Mouse (Mus musculus) embryo, embryonic 9.5 days (tissue): ENCODE data around the gene Gabra3.
A peak's percentile ranks its signal among the peaks of the same experiment; 100 is the strongest.

Source experiments
- DNase-seq: peaks from one replicate; pipeline ENCODE4 v3.0.0-alpha.2; 2017; ENCODE audit errors: extremely low spot score

Gene Gabra3

DNA sequence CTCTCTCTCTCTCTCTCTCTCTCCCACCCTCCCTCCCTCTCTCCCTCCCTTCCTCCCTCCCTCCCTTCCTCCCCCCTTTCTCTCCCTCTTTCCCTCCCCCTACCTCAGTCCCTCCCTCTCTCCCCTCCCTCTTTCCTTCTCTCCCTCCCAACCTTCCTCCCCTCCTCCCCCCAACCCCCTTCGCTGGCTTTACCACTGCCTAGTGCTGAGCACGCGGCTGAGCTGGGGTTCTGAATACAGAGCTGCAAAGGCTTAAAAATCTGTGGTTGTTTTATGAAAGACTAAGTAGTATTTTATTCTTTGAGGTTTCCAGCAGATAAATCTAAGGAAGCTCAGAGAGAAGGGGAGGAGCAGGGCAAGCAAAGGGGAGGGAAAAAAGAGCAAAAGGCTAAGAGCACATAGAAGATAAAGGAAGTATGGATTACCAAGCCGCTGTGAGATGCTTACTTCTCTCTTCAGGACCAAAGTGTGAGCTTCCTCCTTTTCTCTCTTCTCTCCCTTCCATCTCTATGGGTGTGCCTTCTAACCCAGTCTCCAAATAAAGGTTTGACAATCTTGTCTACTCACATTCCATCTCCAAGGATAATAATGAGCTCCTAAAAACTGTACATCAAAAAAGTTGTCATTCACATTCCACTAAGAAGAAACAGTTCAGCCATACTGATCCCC lies at the start of gene Gabra3:
TSS of gene Gabra3 (minus strand) at position 619 of the 669 bp plus-strand sequence.
- DNase-seq, result peak; percentile 20

DNA sequence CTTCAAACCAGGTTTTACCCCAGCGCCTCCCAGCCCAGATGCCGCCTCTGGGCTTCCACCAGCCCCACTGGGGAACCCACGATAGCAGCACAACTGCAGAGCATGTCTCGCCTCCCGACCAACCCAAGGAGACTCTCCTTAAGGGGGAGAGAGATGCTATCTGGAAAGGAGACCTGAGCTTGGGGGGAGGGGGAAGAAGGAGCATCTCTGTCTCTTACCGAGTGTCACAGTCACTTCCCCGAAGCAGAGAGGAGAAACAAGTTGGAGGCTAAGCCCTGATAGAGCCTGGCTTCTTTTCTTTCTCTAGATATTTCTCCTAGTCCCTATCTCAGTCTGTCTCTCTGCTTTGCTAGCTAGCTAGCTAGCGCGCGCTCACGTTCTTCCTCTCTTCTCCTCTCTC lies 859 bp downstream of the Gabra3 start:
- DNase-seq, result peak; percentile 18

DNA sequence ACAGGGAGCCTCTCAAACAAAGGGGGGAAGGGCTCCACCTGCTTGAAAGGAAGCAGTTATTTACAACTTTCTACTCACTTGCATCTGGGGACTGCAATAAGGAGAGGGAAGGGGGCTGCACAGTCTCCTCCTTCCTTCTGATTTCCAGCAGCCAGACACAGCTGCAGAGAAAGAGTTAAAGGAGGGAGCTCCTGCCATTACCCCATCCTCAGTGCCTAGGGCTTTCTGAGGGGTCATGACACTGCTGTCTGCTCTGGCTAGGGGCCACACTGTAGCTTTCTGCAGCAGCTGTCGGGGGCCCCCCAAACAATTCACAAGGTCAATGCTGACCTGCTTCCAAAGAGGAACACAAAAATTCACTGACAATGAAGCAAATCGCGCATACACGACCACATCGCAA lies 1.3 kb downstream of the Gabra3 start:
- DNase-seq, result no peak

DNA sequence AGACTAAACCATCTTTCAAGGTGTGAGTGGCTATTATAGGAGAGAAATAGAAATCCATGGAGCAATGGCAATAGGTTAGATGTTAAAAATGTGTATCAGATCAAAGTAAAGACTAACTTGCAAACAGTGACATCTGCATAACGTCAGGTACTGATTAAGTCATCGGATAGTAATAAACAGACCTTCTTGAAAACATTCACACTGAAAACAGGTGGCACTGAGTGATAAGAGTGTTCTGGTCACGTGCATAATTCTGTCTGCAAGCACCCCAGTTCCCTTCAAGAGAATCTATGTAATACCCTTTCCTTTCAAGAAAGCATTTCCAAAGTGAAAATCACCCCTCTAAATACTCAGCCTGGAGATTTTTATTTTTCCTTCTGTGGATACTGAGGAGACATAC lies 6.0 kb downstream of the Gabra3 start:
- DNase-seq, result no peak

DNA sequence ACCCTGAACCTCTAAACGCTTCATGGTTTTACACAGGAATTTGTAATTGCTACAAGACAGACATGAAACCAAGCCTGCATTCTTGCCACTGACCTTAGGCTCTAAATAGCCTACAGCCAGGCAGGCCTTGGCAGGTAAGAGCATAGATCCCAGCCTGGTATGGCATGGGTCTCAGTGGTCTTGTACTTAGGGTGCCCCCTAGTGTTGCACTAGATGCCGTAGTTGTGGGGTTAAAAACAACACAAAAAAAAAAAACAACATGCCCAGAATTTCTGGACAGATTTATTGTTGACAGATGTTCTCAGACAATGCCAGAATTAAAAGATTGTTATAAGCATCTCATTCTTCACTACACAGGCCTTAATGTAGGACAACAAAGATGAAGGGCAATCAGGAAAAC lies 12.0 kb downstream of the Gabra3 start:
- DNase-seq, result no peak

DNA sequence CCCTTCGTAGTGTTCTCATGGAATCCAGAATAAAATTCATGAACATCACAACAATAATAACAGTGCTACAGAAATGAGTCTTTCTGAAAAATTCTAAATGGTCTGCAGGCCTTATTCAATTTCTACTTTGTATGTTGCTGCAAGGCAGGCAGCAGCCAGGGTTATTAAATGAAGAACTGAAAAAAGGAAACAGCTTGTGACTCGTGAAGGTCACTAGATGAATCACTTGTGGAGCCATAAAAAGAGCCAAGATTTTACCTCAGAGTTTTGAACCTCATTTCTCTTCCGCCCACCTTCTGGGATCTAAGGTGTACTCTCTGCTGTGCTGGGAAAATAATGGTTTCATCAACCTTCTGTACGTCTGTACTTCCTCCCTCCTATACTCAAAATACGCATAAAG lies 159.4 kb downstream of the Gabra3 start:
- DNase-seq, result no peak

DNA sequence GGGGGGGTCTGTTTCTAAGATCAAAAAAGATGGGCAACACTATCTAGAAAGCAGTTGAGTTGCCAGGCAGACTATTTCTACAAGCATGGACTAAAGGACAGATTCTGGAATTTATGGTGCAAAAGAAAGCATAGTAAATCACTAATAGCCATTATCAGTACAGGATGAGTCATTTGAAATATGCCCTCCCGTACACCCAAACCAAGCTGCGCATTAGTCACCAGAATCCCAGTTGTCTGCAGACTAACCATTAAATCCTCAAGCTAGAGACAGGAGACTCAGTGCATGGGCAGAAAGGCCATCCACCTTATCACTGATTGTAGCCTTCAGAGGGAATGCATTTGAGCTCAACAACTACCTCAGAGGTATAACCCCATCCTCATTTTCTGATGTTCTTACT lies 166.8 kb downstream of the Gabra3 start:
- DNase-seq, result no peak

DNA sequence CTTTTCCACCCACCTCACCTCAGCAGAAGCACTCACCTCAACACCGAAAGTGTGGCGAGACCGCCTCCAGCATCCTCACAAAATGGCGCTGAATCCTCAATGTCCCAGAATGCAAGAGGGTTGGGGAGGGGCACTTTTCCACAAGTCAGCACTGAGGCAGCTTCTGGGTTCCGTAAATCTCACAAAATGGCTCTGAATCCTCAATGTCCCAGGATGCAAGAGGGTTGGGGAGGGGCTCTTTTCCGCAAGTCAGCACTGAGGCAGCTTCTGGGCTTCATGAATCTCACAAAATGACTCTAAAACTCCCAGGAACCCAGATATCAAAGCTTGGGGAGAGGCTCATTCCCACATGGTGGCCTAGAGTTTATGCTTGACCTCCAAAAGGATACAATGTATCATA lies 269.9 kb downstream of the Gabra3 start, which contains the start of gene Magea10:
TSS of gene Magea10 (minus strand) at position 101 of the 400 bp plus-strand sequence.
- DNase-seq, result no peak
